8 mouse cellular contexts compared by ENCODE assay signal in genomic region chr11:86201901-86202675, GRCm38 (mm10). TPM values are rescaled to one million over a fixed set of nuclear protein-coding genes. Genes with fewer than 3 reads are reported as not detected.
DNase-seq lines count a peak whose midpoint lies in the region; ATAC-seq and TF ChIP-seq lines count a peak whose summit lies in the region.

No protein-coding gene starts in this region.

- H3K9me3 ChIP-seq in megakaryocyte, embryonic 14.5 days: no peaks in the 10 kb centered on the region
- peaks cover 15% of the 10 kb centered on the region for H3K9me3 ChIP-seq in midbrain, embryonic 13.5 days

- no peak for ATAC-seq in megakaryocyte, adult 5-6 weeks (ENCODE audit: poor library complexity, severe bottlenecking)
- no peak for ATAC-seq in midbrain, embryonic 13.5 days

- no peak overlapping the region for H3K27ac ChIP-seq in cerebellum, adult 2 months (ENCODE audit: insufficient read depth, low read length)
- H3K27ac ChIP-seq in midbrain, embryonic 13.5 days: peak overlapping the region; percentile 65; the same call in 1 of the 2 replicates

- H3K4me3 ChIP-seq in megakaryocyte, embryonic 14.5 days (replicated peaks): peak overlapping the region; percentile 98
- peak overlapping the region; percentile 95 for H3K4me3 ChIP-seq in cerebellum, adult 2 months (replicated peaks; ENCODE audit: insufficient read depth, low read depth, low read length)
- peak overlapping the region; percentile 77 for H3K4me3 ChIP-seq in midbrain, embryonic 13.5 days (replicated peaks)

- H3K36me3 ChIP-seq in megakaryocyte, embryonic 14.5 days (replicated peaks; ENCODE audit: low read length): peaks cover 47% of the 10 kb centered on the region
- peaks cover 46% of the 10 kb centered on the region for H3K36me3 ChIP-seq in midbrain, embryonic 13.5 days

- H3K27me3 ChIP-seq in megakaryocyte, embryonic 14.5 days (replicated peaks): no peaks in the 10 kb centered on the region
- no peaks in the 10 kb centered on the region for H3K27me3 ChIP-seq in cerebellum, adult 2 months (ENCODE audit: control insufficient read depth, insufficient read depth, low read length)
- H3K27me3 ChIP-seq in midbrain, embryonic 13.5 days: no peaks in the 10 kb centered on the region

- no peak for TF ChIP-seq CTCF in cerebellum, adult 2 months (IDR thresholded peaks at IDR 0.05; ENCODE audit: borderline replicate concordance, insufficient read depth, low read depth, low read length)

- peak overlapping the region; percentile 78 for H3K4me2 ChIP-seq in midbrain, embryonic 13.5 days (replicated peaks)

- WGBS in cerebellum, adult 2 months: 34% methylated on average over 16 of the region's 16 CpGs
- WGBS in midbrain, embryonic 13.5 days: 54% methylated on average over 16 of the region's 16 CpGs

- H3K4me1 ChIP-seq in megakaryocyte, embryonic 14.5 days: peaks cover 36% of the 10 kb centered on the region
- 0 out of 2 replicates have a peak, but pooled peaks cover 3% of the 10 kb centered on the region for H3K4me1 ChIP-seq in cerebellum, adult 2 months (ENCODE audit: control insufficient read depth, insufficient read depth, low read length)
- H3K4me1 ChIP-seq in midbrain, embryonic 13.5 days (replicated peaks): peaks cover 14% of the 10 kb centered on the region

- TF ChIP-seq POLR2A in cerebellum, adult 2 months (IDR thresholded peaks at IDR 0.05; ENCODE audit: borderline replicate concordance, insufficient read depth, low read length): no peak

- peak overlapping the region; percentile 82 for H3K9ac ChIP-seq in midbrain, embryonic 13.5 days (replicated peaks)

- DNase-seq in cerebellum, adult 2 months: peak; percentile 21 to 26
- peak; percentile 8 for DNase-seq in gastrocnemius, postnatal 25 days
- peak; percentile 14 to 61 for DNase-seq in kidney, postnatal 25 days
- DNase-seq in thymus, postnatal 4 days: peak; percentile 56
- DNase-seq in urinary bladder, adult 2 months (ENCODE audit: low spot score): no peak

RNA-seq across cellular contexts. Expression of gene Brip1, which starts 1.1 kb away (rescaled TPM):
- 0.16 TPM in 1 of 2 replicates, not detected in the other for polyA plus RNA-seq in megakaryocyte, embryonic 14.5 days (2012; ENCODE audit: insufficient read depth, low replicate concordance)
- 20.7 and 21.3 TPM in 2 replicates for total RNA-seq in megakaryocyte, adult 5-6 weeks (2015)
- total RNA-seq in megakaryocyte, adult 5-6 weeks (2017): 23.5 and 29.6 TPM in 2 replicates
- polyA plus RNA-seq in cerebellum, adult 2 months (2012; rRNA removed): 0.03 TPM in 2 replicates
- under 1 TPM; 0.10 to 0.21 TPM for total RNA-seq in gastrocnemius, postnatal 25 days (2021)
- 3.4 and 3.6 TPM in 2 replicates for polyA plus RNA-seq in midbrain, embryonic 13.5 days (2015; fragmentation: Nextera tagmentation; extraction: Ambion mirVana)
- polyA plus RNA-seq in urinary bladder, adult 2 months (2012; rRNA removed): 0.43 and 0.72 TPM in 2 replicates

RNA-seq across cellular contexts. Expression of gene Ints2, which starts 55.3 kb away (rescaled TPM):
- polyA plus RNA-seq in megakaryocyte, embryonic 14.5 days (2012; ENCODE audit: insufficient read depth, low replicate concordance): 0.35 and 3.8 TPM in 2 replicates
- 8.4 and 8.5 TPM in 2 replicates for total RNA-seq in megakaryocyte, adult 5-6 weeks (2015)
- total RNA-seq in megakaryocyte, adult 5-6 weeks (2017): 11.3 and 25.2 TPM in 2 replicates
- 13.9 and 15.7 TPM in 2 replicates for polyA plus RNA-seq in cerebellum, adult 2 months (2012; rRNA removed)
- total RNA-seq in gastrocnemius, postnatal 25 days (2021): 1 to 10 TPM; 3.8 to 4.7 TPM
- polyA plus RNA-seq in midbrain, embryonic 13.5 days (2015; fragmentation: Nextera tagmentation; extraction: Ambion mirVana): 37.1 and 37.3 TPM in 2 replicates
- polyA plus RNA-seq in urinary bladder, adult 2 months (2012; rRNA removed): 12.1 and 13.9 TPM in 2 replicates
